Mouse (Mus musculus) cerebral cortex, adult 2 months (tissue): ENCODE results near the gene Slc29a2.

Experiments used
- WGBS: fragments of 180-500 bp; shearing (Covaris S2); methylation state at CpG from one replicate; pipeline ENCODE4 v1.1.7; 2018; 5-methylcytosine and 5-hydroxymethylcytosine counted together

The Slc29a2 gene

GRCm38 (mm10) chr19:5023621-5024479 lies at the start of gene Slc29a2:
TSS of gene Slc29a2 (plus strand) at chr19:5023860.
- under 1% methylated on average over 62 of the region's 62 CpGs for WGBS

GRCm38 (mm10) chr19:4989013-4989412 lies 34.6 kb upstream of the Slc29a2 start:
- 3% methylated on average over 13 of the region's 13 CpGs for WGBS

- 7% methylated on average over 47 of the region's 47 CpGs for WGBS
Observed at GRCm38 (mm10) chr19:4989434-4990255, 34.0 kb upstream of the Slc29a2 start.

- 12% methylated on average over 4 of the region's 4 CpGs for WGBS
Observed at GRCm38 (mm10) chr19:4990256-4990625, 33.4 kb upstream of the Slc29a2 start, which contains the start of gene Npas4. TSS of gene Npas4 (minus strand) at chr19:4990316.

- under 1% methylated on average over 22 of the region's 22 CpGs for WGBS
Observed at GRCm38 (mm10) chr19:4990716-4991115, 32.9 kb upstream of the Slc29a2 start.

- 9% methylated on average over 8 of the region's 8 CpGs for WGBS
Observed at GRCm38 (mm10) chr19:4992371-4992770, 31.3 kb upstream of the Slc29a2 start.

GRCm38 (mm10) chr19:4992904-4993303 lies 30.8 kb upstream of the Slc29a2 start:
- 0% methylated on average over 9 of the region's 9 CpGs for WGBS

- WGBS = 27% methylated on average over 5 of the region's 5 CpGs
Observed at GRCm38 (mm10) chr19:4994043-4994442, 29.6 kb upstream of the Slc29a2 start.

- 64% methylated on average over 6 of the region's 6 CpGs for WGBS
Observed at GRCm38 (mm10) chr19:4999445-5000140, 24.1 kb upstream of the Slc29a2 start.

- under 1% methylated on average over 39 of the region's 39 CpGs for WGBS
Observed at GRCm38 (mm10) chr19:5001666-5002406, 21.8 kb upstream of the Slc29a2 start.

- WGBS = 64% methylated on average over 2 of the region's 2 CpGs
Observed at GRCm38 (mm10) chr19:5003644-5004043, 20.0 kb upstream of the Slc29a2 start.

GRCm38 (mm10) chr19:5004925-5005324 lies 18.7 kb upstream of the Slc29a2 start:
- WGBS = 80% methylated on average over 4 of the region's 4 CpGs

- WGBS = 58% methylated on average over 8 of the region's 8 CpGs
Observed at GRCm38 (mm10) chr19:5013138-5013537, 10.5 kb upstream of the Slc29a2 start.

GRCm38 (mm10) chr19:5014961-5015398 lies 8.7 kb upstream of the Slc29a2 start:
- WGBS = 6% methylated on average over 8 of the region's 8 CpGs

GRCm38 (mm10) chr19:5016221-5016742 lies 7.4 kb upstream of the Slc29a2 start:
- 34% methylated on average over 10 of the region's 10 CpGs for WGBS

- 31% methylated on average over 12 of the region's 12 CpGs for WGBS
Observed at GRCm38 (mm10) chr19:5016782-5017181, 6.9 kb upstream of the Slc29a2 start.

GRCm38 (mm10) chr19:5017611-5018010 lies 6.0 kb upstream of the Slc29a2 start:
- WGBS = 85% methylated on average over 4 of the region's 4 CpGs

GRCm38 (mm10) chr19:5018191-5018590 lies 5.5 kb upstream of the Slc29a2 start:
- WGBS = 76% methylated on average over 3 of the region's 3 CpGs

- 83% methylated on average over 2 of the region's 2 CpGs for WGBS
Observed at GRCm38 (mm10) chr19:5021416-5021815, 2.2 kb upstream of the Slc29a2 start.

GRCm38 (mm10) chr19:5026111-5026510 lies 2.5 kb downstream of the Slc29a2 start:
- 92% methylated on average over 8 of the region's 8 CpGs for WGBS

GRCm38 (mm10) chr19:5032686-5033085 lies 9.0 kb downstream of the Slc29a2 start:
- WGBS = 86% methylated on average over 3 of the region's 3 CpGs
